ENCODE assay signal across 11 mouse cellular contexts in the genomic region with DNA sequence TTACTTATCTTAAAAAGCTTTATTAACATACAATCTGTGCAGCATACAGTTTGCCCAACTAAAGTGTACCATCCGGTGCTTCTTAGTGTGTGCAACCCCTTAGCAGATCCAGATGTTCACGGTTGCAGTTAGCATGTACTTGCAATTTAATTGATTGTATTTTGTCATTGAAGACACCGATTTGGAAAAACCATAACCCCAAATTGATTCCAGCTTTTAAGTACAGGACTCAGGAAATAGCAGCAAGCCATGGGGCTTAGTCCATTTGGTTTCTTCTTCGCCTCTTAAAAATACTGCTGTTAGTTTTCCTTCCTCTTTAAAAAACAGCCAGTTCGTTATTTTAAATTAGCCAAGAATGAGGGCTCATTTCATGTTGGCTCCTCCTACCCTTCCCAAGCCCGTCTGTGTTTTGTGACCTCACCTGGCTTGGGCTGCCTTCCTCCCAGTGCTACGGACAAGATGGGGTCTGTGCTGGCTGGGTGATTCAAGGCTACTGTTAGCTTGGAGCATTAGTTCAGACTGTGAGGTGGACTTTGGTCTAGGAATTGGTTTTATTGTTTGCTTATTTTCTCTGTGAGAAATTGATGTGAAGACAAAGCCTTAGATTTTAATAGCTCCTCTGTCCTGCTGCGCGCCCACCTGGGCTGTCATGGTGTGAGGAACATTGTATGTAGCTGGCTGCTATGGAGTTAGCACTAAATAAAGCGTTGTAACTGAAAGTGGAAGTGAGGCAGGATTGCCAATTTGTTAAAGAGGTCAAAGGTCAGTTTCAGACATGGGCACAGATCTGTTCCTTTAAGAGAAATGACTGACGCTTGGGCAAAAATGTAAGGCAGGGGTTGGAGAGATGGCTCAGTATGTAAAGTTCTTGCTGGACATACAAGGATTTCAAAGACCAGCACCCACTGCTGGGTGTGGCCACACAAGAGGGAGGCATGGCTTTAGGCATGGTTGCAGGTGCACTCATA. TPM values are rescaled to one million over a fixed set of nuclear protein-coding genes. Genes with fewer than 3 reads are reported as not detected.
DNase-seq lines count a peak whose midpoint lies in the region; ATAC-seq and TF ChIP-seq lines count a peak whose summit lies in the region.
"Had no signal": no experiment of that assay in that cellular context is flagged by ENCODE, and none has a peak within 500 bp of the region (broad histone marks: within the 10 kb centered on the region; RNA-seq: fewer than 3 reads in every experiment).

No protein-coding gene starts in this region.

- H3K9me3 ChIP-seq in lung, embryonic 15.5 days, result no peaks in the 10 kb centered on the region
- no peaks in the 10 kb centered on the region for H3K9me3 ChIP-seq in intestine, embryonic 14.5 days (ENCODE audit: control insufficient read depth, low read length)

- H3K4me1 ChIP-seq in lung, embryonic 15.5 days, result peaks cover 50% of the 10 kb centered on the region
- peaks cover 13% of the 10 kb centered on the region for H3K4me1 ChIP-seq in lung, adult 2 months (ENCODE audit: control insufficient read depth, insufficient read depth, low read length)
- peaks cover 51% of the 10 kb centered on the region for H3K4me1 ChIP-seq in bone marrow macrophage, adult 2 months (ENCODE audit: control insufficient read depth, insufficient read depth, low read length)
- peaks cover 35% of the 10 kb centered on the region for H3K4me1 ChIP-seq in intestine, embryonic 14.5 days (replicated peaks; ENCODE audit: control insufficient read depth, insufficient read depth, low read length)

- no peak for TF ChIP-seq POLR2A in lung, adult 2 months (IDR thresholded peaks at IDR 0.05; ENCODE audit: borderline replicate concordance, extremely low read depth, low read depth, low read length)
- TF ChIP-seq POLR2A in bone marrow macrophage, adult 2 months (IDR thresholded peaks at IDR 0.05; ENCODE audit: borderline replicate concordance, low read depth, low read length), result no peak

- H3K4me3 ChIP-seq in lung, embryonic 15.5 days, result no peak overlapping the region
- H3K4me3 ChIP-seq in lung, adult 2 months (replicated peaks; ENCODE audit: extremely low read depth, low read depth, low read length), result no peak overlapping the region
- peak overlapping the region; percentile 41 for H3K4me3 ChIP-seq in bone marrow macrophage, adult 2 months (ENCODE audit: insufficient read depth, low read length)
- H3K4me3 ChIP-seq in intestine, embryonic 14.5 days (ENCODE audit: low read depth, low read length), result no peak overlapping the region

- H3K36me3 ChIP-seq in lung, embryonic 15.5 days, result peaks cover 16% of the 10 kb centered on the region
- H3K36me3 ChIP-seq in intestine, embryonic 14.5 days (ENCODE audit: control insufficient read depth, insufficient read depth, low read length), result peaks cover 26% of the 10 kb centered on the region

- 73% methylated on average over 11 of the region's 11 CpGs for WGBS in lung, embryonic 15.5 days
- WGBS in lung, adult 2 months, result 71% methylated on average over 11 of the region's 11 CpGs
- WGBS in intestine, embryonic 14.5 days, result 72% methylated on average over 11 of the region's 11 CpGs

- no peak overlapping the region for H3K9ac ChIP-seq in lung, embryonic 15.5 days
- H3K9ac ChIP-seq in intestine, embryonic 14.5 days (ENCODE audit: low read length), result no peak overlapping the region

- peak overlapping the region; percentile 82; the same call in 1 of the 2 replicates for H3K27ac ChIP-seq in lung, embryonic 15.5 days
- peak overlapping the region; percentile 93 for H3K27ac ChIP-seq in bone marrow macrophage, adult 2 months (ENCODE audit: insufficient read depth, low read depth, low read length)
- H3K27ac ChIP-seq in intestine, embryonic 14.5 days (ENCODE audit: low read depth), result no peak overlapping the region

- H3K4me2 ChIP-seq in lung, embryonic 15.5 days, result no peak overlapping the region
- H3K4me2 ChIP-seq in intestine, embryonic 14.5 days (ENCODE audit: low read length), result no peak overlapping the region

- H3K27me3 ChIP-seq in lung, embryonic 15.5 days, result no peaks in the 10 kb centered on the region
- no peaks in the 10 kb centered on the region for H3K27me3 ChIP-seq in intestine, embryonic 14.5 days (replicated peaks; ENCODE audit: control insufficient read depth, insufficient read depth, low read length)

- DNase-seq in lung, adult 2 months, result no peak
- no peak for DNase-seq in intestine, embryonic 14.5 days (ENCODE audit: low spot score)
- no peak for DNase-seq in urinary bladder, adult 18-20 months (ENCODE audit: low spot score in 2 of 2)
- no peak for DNase-seq in thymus, postnatal 10 days (ENCODE audit: low spot score in 2 of 2)
- DNase-seq: heart, adult 18-20 months; kidney, postnatal 4 days had no signal

- ATAC-seq in lung, embryonic 15.5 days (ENCODE audit: borderline replicate concordance, extremely low read depth, low FRiP score, low TSS enrichment), result no peak
- ATAC-seq in intestine, embryonic 14.5 days (replicated peaks; ENCODE audit: low FRiP score, low TSS enrichment, low read depth), result 0 out of 2 replicates have a peak, but pooled peaks have one; percentile 48
- ATAC-seq in megakaryocyte, adult 5-6 weeks (ENCODE audit: poor library complexity, severe bottlenecking), result peak; percentile 36; the same call in 1 of the 2 replicates
- no peak for ATAC-seq in cerebellum, adult (ENCODE audit: insufficient number of reproducible peaks, low FRiP score, low TSS enrichment)

- TF ChIP-seq CTCF in lung, adult 2 months (IDR thresholded peaks at IDR 0.05; ENCODE audit: insufficient read depth, low read length), result no peak
- TF ChIP-seq CTCF in bone marrow macrophage, adult 2 months (IDR thresholded peaks at IDR 0.05; ENCODE audit: low read depth, low read length), result no peak

RNA-seq across cellular contexts. Expression of a gene that starts 11.8 kb away (rescaled TPM):
- polyA plus RNA-seq in lung, embryonic 15.5 days (2015; fragmentation: Nextera tagmentation; extraction: Ambion mirVana), result 27.5 and 29.7 TPM in 2 replicates
- polyA plus RNA-seq in lung, adult 2 months (2012; rRNA removed), result 9.5 and 10.9 TPM in 2 replicates
- polyA plus RNA-seq in bone marrow macrophage, adult 2 months (2012; ENCODE audit: insufficient read depth, insufficient read length, missing spikeins), result 46.2 and 46.5 TPM in 2 replicates
- 26.0 and 28.1 TPM in 2 replicates for polyA plus RNA-seq in intestine, embryonic 14.5 days (2014; fragmentation: Nextera tagmentation; extraction: Ambion mirVana)
- total RNA-seq in megakaryocyte, adult 5-6 weeks (2015), result 12.5 and 13.3 TPM in 2 replicates
- total RNA-seq in megakaryocyte, adult 5-6 weeks (2017), result 24.5 and 25.6 TPM in 2 replicates

RNA-seq across cellular contexts. Expression of a gene that starts 12.0 kb away (rescaled TPM):
- polyA plus RNA-seq in lung, embryonic 15.5 days (2015; fragmentation: Nextera tagmentation; extraction: Ambion mirVana), result 0.05 and 0.20 TPM in 2 replicates
- 0.07 and 0.11 TPM in 2 replicates for polyA plus RNA-seq in lung, adult 2 months (2012; rRNA removed)
- not detected in 2 replicates for polyA plus RNA-seq in bone marrow macrophage, adult 2 months (2012; ENCODE audit: insufficient read depth, insufficient read length, missing spikeins)
- 0.09 TPM in 1 of 2 replicates, not detected in the other for polyA plus RNA-seq in intestine, embryonic 14.5 days (2014; fragmentation: Nextera tagmentation; extraction: Ambion mirVana)
- not detected in 2 replicates for total RNA-seq in megakaryocyte, adult 5-6 weeks (2015)
- not detected in 2 replicates for total RNA-seq in megakaryocyte, adult 5-6 weeks (2017)
- total RNA-seq: heart, adult 18-20 months; heart, postnatal 25 days had no signal

Comparison
In these comparisons a context has a peak if more than half of its experiments do, and no peak if none do; other contexts are left out.
1. ATAC-seq: peak in intestine, embryonic 14.5 days (single experiment) and megakaryocyte, adult 5-6 weeks (single experiment); none in lung, embryonic 15.5 days (single experiment) and cerebellum, adult (single experiment).